Mouse (Mus musculus) cerebellum, adult 2 months (tissue): ENCODE measurements around the gene Dlgap1. TPM values are rescaled to one million over a fixed set of nuclear protein-coding genes. Genes with fewer than 3 reads are reported as not detected.

Source experiments
- DNase-seq, 2 experiments: peaks; one replicate each; pipeline ENCODE4 v3.0.0; 2021
- H3K27ac ChIP-seq: fragments of 200-500 bp; 2 replicates; pipeline ENCODE4 v1.5.1; 2012; ENCODE audit warnings: low read length, control low read depth, inconsistent platforms; ENCODE audit not compliant: insufficient read depth
- H3K27me3 ChIP-seq: fragments of 200-500 bp; 2 replicates; pipeline ENCODE4 v1.6.1; 2012; ENCODE audit warnings: inconsistent platforms, mild to moderate bottlenecking, low read length, moderate library complexity; ENCODE audit not compliant: control insufficient read depth, insufficient read depth
- H3K4me1 ChIP-seq: fragments of 200-500 bp; 2 replicates; pipeline ENCODE4 v1.6.1; 2011; ENCODE audit warnings: low read length; ENCODE audit not compliant: control insufficient read depth, insufficient read depth
- H3K4me3 ChIP-seq: fragments of 200-500 bp; replicated peaks from 2 replicates; pipeline ENCODE3; 2011; ENCODE audit warnings: mild to moderate bottlenecking, low read depth, low read length, control low read depth; ENCODE audit not compliant: insufficient read depth
- CTCF ChIP-seq: fragments of 200-500 bp; IDR thresholded peaks from 2 replicates; pipeline ENCODE4 v1.5.1; 2011; ENCODE audit warnings: low read depth, mild to moderate bottlenecking, control low read depth, low read length, moderate library complexity, borderline replicate concordance; ENCODE audit not compliant: insufficient read depth
- POLR2A ChIP-seq: fragments of 200-500 bp; IDR thresholded peaks from 2 replicates; pipeline ENCODE4 v1.6.1; 2011; ENCODE audit warnings: low read length, control low read depth, borderline replicate concordance; ENCODE audit not compliant: insufficient read depth
- WGBS: fragments of 180-500 bp; shearing (Covaris S2); methylation state at CpG from one replicate; pipeline ENCODE4 v1.1.7; 2018; 5-methylcytosine and 5-hydroxymethylcytosine counted together
- polyA plus RNA-seq: library from polyadenylated mRNA; depleted of rRNA; stranded (reverse); fragments of >200 nt; gene quantifications from 2 replicates; pipeline ENCODE4 v1.2.3, GENCODE M21; 2012

The Dlgap1 gene
- polyA plus RNA-seq, 1 experiment: 172 TPM

GRCm38 (mm10) chr17:70427866-70428265, 459.0 kb downstream of the Dlgap1 start:
- no peak overlapping the region for H3K4me3 ChIP-seq
- H3K27ac ChIP-seq: no peak overlapping the region
- DNase-seq: no peak
- TF ChIP-seq CTCF (no peak), POLR2A (no peak)
- H3K4me1 ChIP-seq: no peaks in the 10 kb centered on the region; the same call in 1 of the 2 replicates
- 62% methylated on average over 9 of the region's 9 CpGs for WGBS
- no peaks in the 10 kb centered on the region for H3K27me3 ChIP-seq

- Histone ChIP-seq H3K4me3 (no peak overlapping the region), H3K27me3 (no peaks in the 10 kb centered on the region), H3K4me1 (no peaks in the 10 kb centered on the region; the same call in 1 of the 2 replicates), H3K27ac (no peak overlapping the region)
- DNase-seq: peak; percentile 83 to 91
- 21% methylated on average over 17 of the region's 17 CpGs for WGBS
- TF ChIP-seq POLR2A (no peak), CTCF (peak; percentile 95)
Measured at GRCm38 (mm10) chr17:70429746-70430451, 461.0 kb downstream of the Dlgap1 start.

GRCm38 (mm10) chr17:70430452-70430787, 461.5 kb downstream of the Dlgap1 start:
- H3K4me3 ChIP-seq: no peak overlapping the region
- peak; percentile 65 to 69 for DNase-seq
- no peaks in the 10 kb centered on the region for H3K27me3 ChIP-seq
- H3K27ac ChIP-seq: no peak overlapping the region
- no peaks in the 10 kb centered on the region; the same call in 1 of the 2 replicates for H3K4me1 ChIP-seq
- 23% methylated on average over 5 of the region's 5 CpGs for WGBS
- peak; percentile 64 for TF ChIP-seq CTCF
- TF ChIP-seq POLR2A: no peak

GRCm38 (mm10) chr17:70432834-70433233, 464.0 kb downstream of the Dlgap1 start:
- no peaks in the 10 kb centered on the region for H3K27me3 ChIP-seq
- no peak overlapping the region for H3K4me3 ChIP-seq
- DNase-seq: no peak
- no peak overlapping the region for H3K27ac ChIP-seq
- WGBS: 81% methylated on average over 5 of the region's 5 CpGs
- H3K4me1 ChIP-seq: no peaks in the 10 kb centered on the region; the same call in 1 of the 2 replicates
- TF ChIP-seq CTCF: no peak
- TF ChIP-seq POLR2A: no peak

- Histone ChIP-seq H3K4me3 (no peak overlapping the region), H3K27ac (no peak overlapping the region), H3K27me3 (no peaks in the 10 kb centered on the region), H3K4me1 (no peaks in the 10 kb centered on the region; the same call in 1 of the 2 replicates)
- no peak for DNase-seq
- 93% methylated on average over 6 of the region's 6 CpGs for WGBS
- TF ChIP-seq POLR2A (no peak), CTCF (no peak)
Measured at GRCm38 (mm10) chr17:70434549-70434948, 465.7 kb downstream of the Dlgap1 start.

- 90% methylated on average over 6 of the region's 6 CpGs for WGBS
- TF ChIP-seq POLR2A (no peak), CTCF (no peak)
- DNase-seq: no peak
Measured at GRCm38 (mm10) chr17:70435612-70436011, 466.7 kb downstream of the Dlgap1 start.

GRCm38 (mm10) chr17:70437229-70437628, 468.4 kb downstream of the Dlgap1 start:
- TF ChIP-seq POLR2A: no peak
- TF ChIP-seq CTCF: no peak
- no peak for DNase-seq
- WGBS: 60% methylated on average over 5 of the region's 5 CpGs
- Histone ChIP-seq H3K27me3 (no peaks in the 10 kb centered on the region), H3K27ac (no peak overlapping the region), H3K4me1 (peaks cover 14% of the 10 kb centered on the region; the same call in 1 of the 2 replicates), H3K4me3 (no peak overlapping the region)

More at GRCm38 (mm10) chr17:70435612-70436011, 466.7 kb downstream of the Dlgap1 start:
- no peak overlapping the region for H3K27ac ChIP-seq
- no peaks in the 10 kb centered on the region for H3K27me3 ChIP-seq
- H3K4me3 ChIP-seq: no peak overlapping the region
- H3K4me1 ChIP-seq: peaks cover 6% of the 10 kb centered on the region; the same call in 1 of the 2 replicates

- Histone ChIP-seq H3K27ac (peak overlapping the region; percentile 64), H3K27me3 (no peaks in the 10 kb centered on the region)
Measured at GRCm38 (mm10) chr17:70442976-70443375, 474.1 kb downstream of the Dlgap1 start.

More at GRCm38 (mm10) chr17:70442976-70443375, 474.1 kb downstream of the Dlgap1 start:
- Histone ChIP-seq H3K4me1 (peaks cover 19% of the 10 kb centered on the region; the same call in 1 of the 2 replicates), H3K4me3 (peak overlapping the region; percentile 55)
- 4% methylated on average over 14 of the region's 14 CpGs for WGBS
- DNase-seq: peak; percentile 73 to 88
- TF ChIP-seq POLR2A: peak; percentile 48; the same call in 1 of the 2 replicates
- TF ChIP-seq CTCF: no peak
